ENCODE assay signal across 20 mouse cellular contexts in the genomic region with DNA sequence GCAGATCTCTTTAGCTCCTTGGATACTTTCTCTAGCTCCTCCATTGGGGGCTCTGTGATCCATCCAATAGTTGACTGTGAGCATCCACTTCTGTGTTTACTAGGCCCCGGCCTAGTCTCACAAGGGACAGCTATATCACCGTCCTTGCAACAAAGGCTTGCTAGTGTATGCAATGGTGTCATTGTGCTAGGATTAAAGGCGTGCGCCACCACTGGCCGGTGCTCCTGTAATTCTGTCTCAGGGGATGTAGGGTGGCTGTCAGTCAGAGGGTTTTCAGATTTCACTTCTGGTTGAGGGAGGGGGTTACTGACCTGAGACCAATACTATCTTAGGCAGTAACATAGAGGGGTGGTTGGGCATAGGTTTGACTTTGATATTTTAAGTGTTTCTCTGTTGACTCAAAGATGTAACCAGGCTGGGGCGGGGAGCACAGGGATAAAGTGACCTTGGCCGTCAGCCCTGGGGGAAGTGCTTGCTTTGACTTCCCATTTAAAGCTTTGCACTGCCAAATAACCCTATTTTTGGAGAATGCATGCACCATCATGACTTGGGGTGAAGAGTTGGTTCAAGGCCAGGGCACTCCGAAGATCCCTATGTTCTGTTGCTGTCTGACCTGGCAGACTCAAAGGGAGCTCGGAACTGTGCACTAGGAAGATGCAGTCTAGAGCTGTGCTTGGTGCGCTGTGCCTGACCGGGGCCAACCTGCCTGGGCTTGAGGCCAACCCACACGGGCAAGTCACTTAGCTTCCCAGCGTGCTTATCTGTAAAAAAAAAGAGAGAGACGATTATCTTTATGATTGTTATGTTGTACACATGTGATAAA.
A peak's percentile ranks its signal among the peaks of the same experiment; 100 is the strongest.
DNase-seq lines count a peak whose midpoint lies in the region; ATAC-seq lines count a peak whose summit lies in the region.
"Had no signal": no experiment of that assay in that cellular context is flagged by ENCODE, and none has a peak within 500 bp of the region (broad histone marks: within the 10 kb centered on the region; RNA-seq: fewer than 3 reads in every experiment).

No protein-coding gene starts in this region.

- H3K4me1 ChIP-seq in intestine, embryonic 16.5 days (ENCODE audit: control insufficient read depth, insufficient read depth, low read length), result no peaks in the 10 kb centered on the region
- H3K4me1 ChIP-seq in kidney, embryonic 14.5 days (ENCODE audit: control insufficient read depth, insufficient read depth, low read length), result no peaks in the 10 kb centered on the region

- H3K36me3 ChIP-seq in intestine, embryonic 16.5 days (ENCODE audit: control insufficient read depth, insufficient read depth, low read length), result no peaks in the 10 kb centered on the region
- no peaks in the 10 kb centered on the region for H3K36me3 ChIP-seq in kidney, embryonic 14.5 days (ENCODE audit: control insufficient read depth, insufficient read depth, low read length)
- H3K36me3 ChIP-seq: forebrain, embryonic 12.5 days; limb, embryonic 13.5 days; midbrain, embryonic 12.5 days had no signal

- no peaks in the 10 kb centered on the region for H3K27me3 ChIP-seq in intestine, embryonic 16.5 days (replicated peaks; ENCODE audit: control insufficient read depth, insufficient read depth, low read length)
- no peaks in the 10 kb centered on the region for H3K27me3 ChIP-seq in kidney, embryonic 14.5 days (ENCODE audit: control insufficient read depth, insufficient read depth, low read length)
- H3K27me3 ChIP-seq: forebrain, embryonic 12.5 days; limb, embryonic 13.5 days; midbrain, embryonic 12.5 days had no signal

- no peak overlapping the region for H3K9ac ChIP-seq in intestine, embryonic 16.5 days (ENCODE audit: low read depth, low read length)
- no peak overlapping the region for H3K9ac ChIP-seq in kidney, embryonic 14.5 days (ENCODE audit: low read depth, low read length)
- H3K9ac ChIP-seq: forebrain, embryonic 12.5 days; limb, embryonic 13.5 days; midbrain, embryonic 12.5 days had no signal

- no peak overlapping the region for H3K4me2 ChIP-seq in intestine, embryonic 16.5 days (ENCODE audit: low read depth, low read length)
- H3K4me2 ChIP-seq in kidney, embryonic 14.5 days (replicated peaks; ENCODE audit: low read depth, low read length), result no peak overlapping the region
- H3K4me2 ChIP-seq: forebrain, embryonic 12.5 days; heart, embryonic 11.5 days; limb, embryonic 13.5 days; midbrain, embryonic 12.5 days had no signal

- no peak overlapping the region for H3K27ac ChIP-seq in intestine, embryonic 16.5 days (ENCODE audit: low read length)
- no peak overlapping the region for H3K27ac ChIP-seq in kidney, embryonic 14.5 days (ENCODE audit: low read depth, low read length)
- H3K27ac ChIP-seq: forebrain, embryonic 12.5 days; limb, embryonic 13.5 days; midbrain, embryonic 12.5 days had no signal

- peak; percentile 75 for DNase-seq in adrenal gland, adult 2 months
- DNase-seq in adrenal gland, adult 18-20 months (ENCODE audit: low spot score in 2 of 2), result no peak
- DNase-seq in heart, postnatal 10 days, result peak; percentile 10 to 14
- DNase-seq in heart, postnatal 36 days, result no peak
- DNase-seq in ovary, adult 18-20 months (ENCODE audit: low spot score), result peak; percentile 41
- DNase-seq in ovary, postnatal 14 days (ENCODE audit: low spot score), result no peak
- DNase-seq: gastrocnemius, postnatal 36 days; kidney, adult 8-10 months; kidney, postnatal 36 days; layer of hippocampus, adult 9-11 months; lung, adult 18-20 months; thymus, postnatal 25 days had no signal

- WGBS in intestine, embryonic 16.5 days, result 73% methylated on average over 14 of the region's 14 CpGs
- 78% methylated on average over 14 of the region's 14 CpGs for WGBS in kidney, embryonic 14.5 days

- intact Hi-C loops in heart, postnatal 10 days (cut with DNase I), result loop anchor here (5.0 kb wide), 1 partner anchor 35 kb away; no protein-coding TSS in a partner anchor
- intact Hi-C loops in heart, postnatal 36 days (cut with DNase I), result no loop called here

- H3K9me3 ChIP-seq in intestine, embryonic 16.5 days (ENCODE audit: control insufficient read depth, low read length), result no peaks in the 10 kb centered on the region
- no peaks in the 10 kb centered on the region for H3K9me3 ChIP-seq in kidney, embryonic 14.5 days (ENCODE audit: control insufficient read depth, low read length)
- H3K9me3 ChIP-seq: forebrain, embryonic 12.5 days; limb, embryonic 13.5 days; midbrain, embryonic 12.5 days had no signal

- H3K4me3 ChIP-seq in intestine, embryonic 16.5 days (ENCODE audit: low read length), result no peak overlapping the region
- H3K4me3 ChIP-seq in kidney, embryonic 14.5 days (ENCODE audit: low read length), result no peak overlapping the region
- H3K4me3 ChIP-seq: forebrain, embryonic 12.5 days; limb, embryonic 13.5 days; midbrain, embryonic 12.5 days; myocyte had no signal

- ATAC-seq in intestine, embryonic 16.5 days, result peak; percentile 31; the same call in 1 of the 2 replicates
- no peak for ATAC-seq in kidney, embryonic 14.5 days (ENCODE audit: low FRiP score, low TSS enrichment)
- ATAC-seq: hindbrain, embryonic 16.5 days had no signal

Comparison
In these comparisons a context has a peak if more than half of its experiments do, and no peak if none do; other contexts are left out.
1. DNase-seq: peak in adrenal gland, adult 2 months (single experiment), heart, postnatal 10 days (2 of 2) and ovary, adult 18-20 months (single experiment); none in adrenal gland, adult 18-20 months (0 of 2), heart, postnatal 36 days (0 of 2) and ovary, postnatal 14 days (single experiment).